Comparison of ENCODE assay signal across 8 mouse cellular contexts in the genomic region with DNA sequence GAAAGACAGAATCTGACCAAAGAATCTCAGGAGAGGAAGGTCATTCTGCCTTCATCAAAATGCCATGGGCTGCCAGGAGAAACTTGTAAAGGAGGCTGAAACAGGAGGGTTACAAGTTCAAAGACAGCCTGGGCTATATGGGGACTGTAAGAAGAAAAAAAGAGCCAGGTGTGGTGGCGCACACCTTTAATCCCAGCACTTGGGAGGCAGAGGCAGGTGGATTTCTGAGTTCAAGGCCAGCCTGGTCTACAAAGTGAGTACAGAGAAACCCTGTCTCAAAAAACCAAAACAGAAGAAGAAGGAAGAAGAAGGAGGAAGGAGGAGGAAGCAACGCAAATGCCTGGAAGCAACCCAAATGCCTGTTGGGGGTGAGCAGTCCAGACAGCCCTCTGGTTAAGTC. TPM values are rescaled to one million over a fixed set of nuclear protein-coding genes. Genes with fewer than 3 reads are reported as not detected.
DNase-seq lines count a peak whose midpoint lies in the region; ATAC-seq lines count a peak whose summit lies in the region.

A gene (plus strand): TSS at position 301 of the 400 bp plus-strand sequence.

- H3K4me1 ChIP-seq in neural tube, embryonic 11.5 days (ENCODE audit: control insufficient read depth, insufficient read depth, low read length) = no peaks in the 10 kb centered on the region
- peaks cover 7% of the 10 kb centered on the region for H3K4me1 ChIP-seq in limb, embryonic 15.5 days
- no peaks in the 10 kb centered on the region for H3K4me1 ChIP-seq in stomach, embryonic 15.5 days

- no peak for DNase-seq in neural tube, embryonic 11.5 days (ENCODE audit: low spot score)
- no peak for DNase-seq in neural tube, embryonic 10.5 days (ENCODE audit: extremely low spot score, low spot score)
- DNase-seq in heart, postnatal 4 days = no peak
- no peak for DNase-seq in embryo, embryonic 11 days
- no peak for DNase-seq in cerebellum, adult 11 months

- peak within 1 kb of the TSS; percentile 44 for H3K9ac ChIP-seq in neural tube, embryonic 11.5 days (ENCODE audit: low read length)
- peak within 1 kb of the TSS; percentile 37 for H3K9ac ChIP-seq in limb, embryonic 15.5 days
- peak within 1 kb of the TSS; percentile 35; the same call in 1 of the 2 replicates for H3K9ac ChIP-seq in stomach, embryonic 15.5 days

- peak within 1 kb of the TSS; percentile 79 for H3K4me2 ChIP-seq in neural tube, embryonic 11.5 days (ENCODE audit: low read depth)
- H3K4me2 ChIP-seq in limb, embryonic 15.5 days = peak within 1 kb of the TSS; percentile 85
- peak within 1 kb of the TSS; percentile 75 for H3K4me2 ChIP-seq in stomach, embryonic 15.5 days

- H3K4me3 ChIP-seq in neural tube, embryonic 11.5 days (ENCODE audit: low read depth, low read length) = peak within 1 kb of the TSS; percentile 38
- peak within 1 kb of the TSS; percentile 49 for H3K4me3 ChIP-seq in limb, embryonic 15.5 days
- peak within 1 kb of the TSS; percentile 45 for H3K4me3 ChIP-seq in stomach, embryonic 15.5 days (replicated peaks)

- H3K9me3 ChIP-seq in neural tube, embryonic 11.5 days (ENCODE audit: control insufficient read depth, low read length) = no peaks in the 10 kb centered on the region
- no peaks in the 10 kb centered on the region for H3K9me3 ChIP-seq in limb, embryonic 15.5 days
- H3K9me3 ChIP-seq in stomach, embryonic 15.5 days = no peaks in the 10 kb centered on the region

- H3K27me3 ChIP-seq in neural tube, embryonic 11.5 days (ENCODE audit: control insufficient read depth, insufficient read depth, low read length) = no peaks in the 10 kb centered on the region
- H3K27me3 ChIP-seq in limb, embryonic 15.5 days = no peaks in the 10 kb centered on the region
- no peaks in the 10 kb centered on the region for H3K27me3 ChIP-seq in stomach, embryonic 15.5 days (replicated peaks)

- no peak within 1 kb of the TSS for H3K27ac ChIP-seq in neural tube, embryonic 11.5 days (ENCODE audit: low read depth, low read length)
- peak within 1 kb of the TSS; percentile 17; the same call in 1 of the 2 replicates for H3K27ac ChIP-seq in limb, embryonic 15.5 days
- peak within 1 kb of the TSS; percentile 42; the same call in 1 of the 2 replicates for H3K27ac ChIP-seq in stomach, embryonic 15.5 days

- 83% methylated on average over 2 of the region's 2 CpGs for WGBS in neural tube, embryonic 11.5 days
- WGBS in limb, embryonic 15.5 days = 67% methylated on average over 2 of the region's 2 CpGs
- WGBS in stomach, embryonic 15.5 days = 66% methylated on average over 2 of the region's 2 CpGs

- H3K36me3 ChIP-seq in neural tube, embryonic 11.5 days (ENCODE audit: control insufficient read depth, insufficient read depth, low read length) = no peaks in the 10 kb centered on the region
- H3K36me3 ChIP-seq in limb, embryonic 15.5 days = no peaks in the 10 kb centered on the region
- no peaks in the 10 kb centered on the region for H3K36me3 ChIP-seq in stomach, embryonic 15.5 days

- ATAC-seq in neural tube, embryonic 11.5 days (ENCODE audit: insufficient read depth, low FRiP score, low TSS enrichment) = no peak
- no peak for ATAC-seq in erythroid progenitor cell, adult 5-6 weeks (replicated peaks; ENCODE audit: low FRiP score, poor library complexity, severe bottlenecking)
- ATAC-seq in limb, embryonic 15.5 days (ENCODE audit: insufficient number of reproducible peaks, low FRiP score, low TSS enrichment, low read depth) = no peak
- ATAC-seq in stomach, embryonic 15.5 days (ENCODE audit: insufficient read depth, low FRiP score, low read depth) = no peak

RNA-seq across cellular contexts. Expression of the gene that starts here (rescaled TPM):
- 7.2 and 12.8 TPM in 2 replicates for polyA plus RNA-seq in neural tube, embryonic 11.5 days (2014; fragmentation: Nextera tagmentation; extraction: Ambion mirVana)
- total RNA-seq in erythroid progenitor cell, adult 5-6 weeks (2015; ENCODE audit: low replicate concordance) = 44.7 and 53.2 TPM in 2 replicates
- total RNA-seq in erythroid progenitor cell, adult 5-6 weeks (2017; ENCODE audit: low replicate concordance) = 21.3 and 23.9 TPM in 2 replicates
- 10 to 100 TPM; 41.3 to 46.8 TPM for total RNA-seq in heart, postnatal 4 days (2021)
- 47.8 and 48.0 TPM in 2 replicates for polyA plus RNA-seq in limb, embryonic 15.5 days (2015; fragmentation: Nextera tagmentation; extraction: Ambion mirVana)
- 63.1 and 72.0 TPM in 2 replicates for polyA plus RNA-seq in stomach, embryonic 15.5 days (2015; fragmentation: Nextera tagmentation; extraction: Ambion mirVana)
